Mouse (Mus musculus) E14TG2a.4 (cell line): ENCODE results near the gene Krt83.

Experiments used
- CTCF ChIP-seq: conservative IDR thresholded peaks from 2 replicates; pipeline ENCODE4 v1.5.1; 2014; ENCODE audit warnings: low read length
- NANOG ChIP-seq: IDR thresholded peaks from 2 replicates; pipeline ENCODE4 v1.6.1; 2014; ENCODE audit warnings: borderline replicate concordance, low read length, mixed read lengths

GRCm38 (mm10) chr15:101458361-101458930 is 32.9 kb downstream of the Krt83 start:
- no peak for TF ChIP-seq CTCF
- TF ChIP-seq NANOG = no peak
